15 mouse cellular contexts compared by ENCODE assay signal in genomic region chr6:98688624-98689023, GRCm38 (mm10).
"Had no signal": no experiment of that assay in that cellular context is flagged by ENCODE, and none has a peak within 500 bp of the region (broad histone marks: within the 10 kb centered on the region; RNA-seq: fewer than 3 reads in every experiment).

No protein-coding gene starts in this region.

- H3K36me3 ChIP-seq: neural tube, embryonic 13.5 days; neural tube, embryonic 15.5 days; stomach, embryonic 15.5 days had no signal

- H3K4me3 ChIP-seq: neural tube, embryonic 13.5 days; neural tube, embryonic 15.5 days; stomach, embryonic 15.5 days had no signal

- H3K4me2 ChIP-seq: neural tube, embryonic 13.5 days; neural tube, embryonic 15.5 days; stomach, embryonic 15.5 days had no signal

- H3K4me1 ChIP-seq: neural tube, embryonic 13.5 days; neural tube, embryonic 15.5 days; stomach, embryonic 15.5 days had no signal

- H3K9ac ChIP-seq: neural tube, embryonic 13.5 days; neural tube, embryonic 15.5 days; stomach, embryonic 15.5 days had no signal

- H3K9me3 ChIP-seq: neural tube, embryonic 13.5 days; neural tube, embryonic 15.5 days; stomach, embryonic 15.5 days had no signal

- DNase-seq: retina, postnatal 1 day; right cerebral cortex, adult 18-20 months; right cerebral cortex, postnatal 14 days; right cerebral cortex, postnatal 25 days; right cerebral cortex, postnatal 4 days; spleen, adult 18-20 months; thymus, adult 18-20 months; thymus, adult 2 months; thymus, postnatal 14 days; thymus, postnatal 25 days; thymus, postnatal 36 days; thymus, postnatal 4 days had no signal

- H3K27me3 ChIP-seq: neural tube, embryonic 13.5 days; neural tube, embryonic 15.5 days; stomach, embryonic 15.5 days had no signal

- H3K27ac ChIP-seq: neural tube, embryonic 13.5 days; neural tube, embryonic 15.5 days; stomach, embryonic 15.5 days had no signal
